Mouse (Mus musculus) heart, embryonic 15.5 days (tissue): Measurements from ENCODE around the gene Tspan14. TPM values are rescaled to one million over a fixed set of nuclear protein-coding genes. Genes with fewer than 3 reads are reported as not detected.

Source experiments
- ATAC-seq: fragments of 200-750 bp; cut with Nextera tagmentation; replicated peaks from 2 replicates; pipeline ENCODE4 v1.8.0; 2017; ENCODE audit warnings: low read depth, moderate TSS enrichment; ENCODE audit not compliant: insufficient number of reproducible peaks, insufficient read depth, low FRiP score
- H3K27ac ChIP-seq: fragments of 300-500 bp; sonication (generic); 2 replicates; pipeline ENCODE4 v1.5.1; 2015; ENCODE audit warnings: mild to moderate bottlenecking, inconsistent platforms
- H3K27me3 ChIP-seq: fragments of 300-500 bp; sonication (generic); 2 replicates; pipeline ENCODE4 v1.6.1; 2015; ENCODE audit warnings: inconsistent platforms
- H3K36me3 ChIP-seq: fragments of 300-500 bp; sonication (generic); 2 replicates; pipeline ENCODE4 v1.6.1; 2015; ENCODE audit warnings: mild to moderate bottlenecking, inconsistent platforms
- H3K4me1 ChIP-seq: fragments of 300-500 bp; sonication (generic); replicated peaks from 2 replicates; pipeline ENCODE4 v1.6.1; 2015; ENCODE audit warnings: inconsistent platforms
- H3K4me2 ChIP-seq: fragments of 300-500 bp; sonication (generic); 2 replicates; pipeline ENCODE4 v1.6.1; 2015; ENCODE audit warnings: inconsistent platforms, mild to moderate bottlenecking, moderate library complexity
- H3K4me3 ChIP-seq: fragments of 300-500 bp; sonication (generic); 2 replicates; pipeline ENCODE4 v1.5.1; 2015; ENCODE audit warnings: mild to moderate bottlenecking, inconsistent platforms
- H3K9ac ChIP-seq: fragments of 300-500 bp; sonication (generic); 2 replicates; pipeline ENCODE4 v1.6.1; 2015; ENCODE audit warnings: mild to moderate bottlenecking, inconsistent platforms
- H3K9me3 ChIP-seq: fragments of 300-500 bp; sonication (generic); replicated peaks from 2 replicates; pipeline ENCODE4 v1.6.1; 2016; ENCODE audit warnings: inconsistent platforms
- WGBS: fragments of 180-500 bp; shearing (Covaris S2); methylation state at CpG from one replicate; pipeline ENCODE4 v1.1.7; 2015; ENCODE audit warnings: mixed read lengths; 5-methylcytosine and 5-hydroxymethylcytosine counted together
- polyA plus RNA-seq: library from polyadenylated mRNA; unstranded; fragments of >200 nt; fragmentation: Nextera tagmentation; extraction: Ambion mirVana; gene quantifications from 2 replicates; pipeline ENCODE4 v1.2.1, GENCODE M21; 2015

Gene Tspan14
- polyA plus RNA-seq, 1 experiment from 2014 or later: 32.7 TPM

DNA sequence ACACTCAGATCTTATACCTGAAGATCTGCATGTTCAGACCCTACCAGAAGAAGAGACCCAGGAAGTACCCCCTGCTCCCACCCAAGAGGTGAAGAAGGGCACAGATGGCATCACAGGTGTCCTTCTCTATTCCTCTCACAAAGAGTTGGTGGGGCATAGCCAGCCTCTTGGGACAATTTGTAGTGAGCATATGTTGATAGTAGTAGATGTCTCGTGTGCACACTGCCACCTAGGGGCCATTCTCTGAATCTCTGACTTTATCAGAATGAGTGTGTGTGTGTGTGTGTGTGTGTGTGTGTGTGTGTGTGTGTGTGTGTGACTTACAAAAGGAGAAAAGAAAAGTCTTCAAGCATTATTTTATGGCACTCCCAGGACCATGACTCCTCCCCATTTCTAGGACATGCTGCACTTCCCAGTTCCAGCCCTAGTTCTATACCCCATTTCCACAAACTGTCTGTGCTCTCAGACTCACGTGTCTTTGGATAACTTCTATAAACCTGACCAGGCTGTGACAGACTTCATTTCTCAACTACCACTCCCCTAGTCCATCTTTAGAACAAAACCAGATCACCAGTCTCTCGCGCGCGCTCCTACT is 8.6 kb upstream of the Tspan14 start:
- 0 out of 2 replicates have a peak, but pooled peaks have one; percentile 23 for ATAC-seq
- H3K4me3 ChIP-seq: no peak overlapping the region
- no peaks in the 10 kb centered on the region for H3K27me3 ChIP-seq
- H3K36me3 ChIP-seq: no peaks in the 10 kb centered on the region
- no peak overlapping the region for H3K27ac ChIP-seq
- H3K4me1 ChIP-seq: peaks cover 3% of the 10 kb centered on the region; the same call in 1 of the 2 replicates
- no peak overlapping the region for H3K9ac ChIP-seq
- no peaks in the 10 kb centered on the region for H3K9me3 ChIP-seq
- WGBS: 71% methylated on average over 6 of the region's 6 CpGs
- no peak overlapping the region for H3K4me2 ChIP-seq

GRCm38 (mm10) chr14:40968051-40968450 is 1.4 kb upstream of the Tspan14 start:
- Histone ChIP-seq H3K9ac (no peak overlapping the region), H3K4me2 (peak overlapping the region; percentile 94)

GRCm38 (mm10) chr14:40967598-40967900 is 942 bp upstream of the Tspan14 start:
- Histone ChIP-seq H3K36me3 (no peaks in the 10 kb centered on the region), H3K9ac (peak overlapping the region; percentile 51)

More at GRCm38 (mm10) chr14:40968051-40968450, 1.4 kb upstream of the Tspan14 start:
- 0 out of 2 replicates have a peak overlapping the region, but pooled peaks have one; percentile 79 for H3K27ac ChIP-seq
- no peak for ATAC-seq
- WGBS: 80% methylated on average over 2 of the region's 2 CpGs
- H3K9me3 ChIP-seq: no peaks in the 10 kb centered on the region
- peaks cover 29% of the 10 kb centered on the region for H3K4me1 ChIP-seq
- peak overlapping the region; percentile 94; the same call in 1 of the 2 replicates for H3K4me3 ChIP-seq
- no peaks in the 10 kb centered on the region for H3K36me3 ChIP-seq
- H3K27me3 ChIP-seq: no peaks in the 10 kb centered on the region

GRCm38 (mm10) chr14:40966862-40967597 is 423 bp upstream of the Tspan14 start:
- peak; percentile 95 for ATAC-seq
- Histone ChIP-seq H3K27me3 (no peaks in the 10 kb centered on the region), H3K4me1 (peaks cover 36% of the 10 kb centered on the region), H3K4me3 (peak overlapping the region; percentile 94), H3K36me3 (no peaks in the 10 kb centered on the region), H3K4me2 (peak overlapping the region; percentile 94), H3K9ac (peak overlapping the region; percentile 92), H3K27ac (peak overlapping the region; percentile 92), H3K9me3 (no peaks in the 10 kb centered on the region)
- WGBS: under 1% methylated on average over 60 of the region's 62 CpGs

More at GRCm38 (mm10) chr14:40967598-40967900, 942 bp upstream of the Tspan14 start:
- Histone ChIP-seq H3K4me3 (peak overlapping the region; percentile 94), H3K27me3 (no peaks in the 10 kb centered on the region), H3K9me3 (no peaks in the 10 kb centered on the region), H3K27ac (peak overlapping the region; percentile 79), H3K4me2 (peak overlapping the region; percentile 94), H3K4me1 (peaks cover 30% of the 10 kb centered on the region)
- 5% methylated on average over 6 of the region's 6 CpGs for WGBS
- no peak for ATAC-seq

DNA sequence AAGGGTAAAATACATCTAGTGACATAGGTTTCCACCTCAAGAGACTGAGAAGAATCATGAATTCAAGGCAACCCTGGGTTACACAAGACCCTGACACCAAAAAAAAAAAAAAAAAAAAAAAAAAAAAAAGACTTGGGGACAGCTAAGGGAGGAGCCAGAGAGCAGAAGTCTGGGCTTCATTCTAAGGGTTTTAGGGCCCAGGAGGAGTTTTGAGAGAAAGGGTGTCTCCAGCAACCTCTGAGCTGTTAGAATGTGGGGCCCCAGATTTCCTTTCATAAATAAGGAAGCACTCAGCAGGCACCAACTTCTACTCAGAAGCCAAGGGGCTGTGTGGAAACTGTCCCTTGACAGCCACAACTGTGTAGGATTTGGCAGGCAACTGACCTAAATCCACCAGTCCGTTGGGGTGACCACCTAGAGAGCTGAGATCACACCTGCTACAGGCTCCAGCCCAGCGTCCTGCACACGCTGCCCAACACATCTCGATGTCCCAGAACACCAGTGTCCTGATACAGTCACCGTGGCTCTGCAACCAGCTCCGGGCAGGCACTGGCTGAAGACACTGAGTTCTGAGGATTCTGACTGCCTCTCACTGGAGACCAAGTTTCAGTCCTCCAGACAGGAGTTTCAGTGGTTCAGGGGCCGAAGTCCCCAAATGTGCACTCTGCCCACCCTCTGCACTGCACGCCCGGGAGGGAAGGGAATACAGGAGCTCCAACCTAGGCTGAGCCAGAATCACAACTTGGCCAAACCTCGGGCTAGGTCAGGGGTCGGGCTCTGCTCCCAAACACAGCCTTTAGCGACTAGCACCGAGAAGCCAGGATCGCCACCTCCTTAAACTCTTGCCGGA is 875 bp downstream of the Tspan14 start:
- peaks cover 40% of the 10 kb centered on the region for H3K4me1 ChIP-seq
- H3K36me3 ChIP-seq: no peaks in the 10 kb centered on the region
- H3K27ac ChIP-seq: peak overlapping the region; percentile 92
- H3K4me2 ChIP-seq: peak overlapping the region; percentile 94
- H3K9me3 ChIP-seq: no peaks in the 10 kb centered on the region
- no peaks in the 10 kb centered on the region for H3K27me3 ChIP-seq
- WGBS: 0% methylated on average over 15 of the region's 15 CpGs
- ATAC-seq: peak; percentile 0; the same call in 1 of the 2 replicates
- H3K4me3 ChIP-seq: peak overlapping the region; percentile 94
- peak overlapping the region; percentile 92 for H3K9ac ChIP-seq

- Histone ChIP-seq H3K27ac (no peak overlapping the region), H3K36me3 (no peaks in the 10 kb centered on the region), H3K4me2 (peak overlapping the region; percentile 94), H3K9me3 (no peaks in the 10 kb centered on the region), H3K27me3 (no peaks in the 10 kb centered on the region), H3K4me1 (peaks cover 47% of the 10 kb centered on the region), H3K4me3 (peak overlapping the region; percentile 94), H3K9ac (0 out of 2 replicates have a peak overlapping the region, but pooled peaks have one; percentile 92)
- no peak for ATAC-seq
These were observed 1.7 kb downstream of the Tspan14 start for GRCm38 (mm10) chr14:40964881-40965280.

DNA sequence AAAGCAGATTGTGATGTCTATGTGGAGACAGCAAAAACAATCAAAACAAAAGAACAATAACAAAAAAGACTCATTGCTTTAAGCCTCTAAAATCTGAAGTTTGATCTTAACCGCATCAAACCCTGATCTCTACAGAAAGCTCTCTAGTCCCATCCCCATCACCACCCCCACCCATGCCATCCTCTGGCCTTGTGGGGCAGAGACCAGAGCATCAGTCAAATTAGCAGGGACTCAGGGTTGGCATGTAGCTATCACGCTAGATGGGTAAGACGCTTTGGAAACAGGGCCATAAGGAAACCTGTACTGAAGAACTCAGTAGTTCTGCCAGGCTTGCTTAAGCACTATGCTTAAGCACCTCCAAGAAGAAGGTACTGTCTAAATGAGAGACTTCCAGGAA is 2.4 kb downstream of the Tspan14 start:
- peaks cover 54% of the 10 kb centered on the region for H3K4me1 ChIP-seq
- 95% methylated on average over 3 of the region's 3 CpGs for WGBS
- H3K27ac ChIP-seq: no peak overlapping the region
- H3K36me3 ChIP-seq: no peaks in the 10 kb centered on the region
- no peaks in the 10 kb centered on the region for H3K27me3 ChIP-seq
- peak overlapping the region; percentile 94 for H3K4me2 ChIP-seq
- H3K9ac ChIP-seq: no peak overlapping the region
- H3K4me3 ChIP-seq: peak overlapping the region; percentile 1; the same call in 1 of the 2 replicates
- no peak for ATAC-seq
- H3K9me3 ChIP-seq: no peaks in the 10 kb centered on the region

DNA sequence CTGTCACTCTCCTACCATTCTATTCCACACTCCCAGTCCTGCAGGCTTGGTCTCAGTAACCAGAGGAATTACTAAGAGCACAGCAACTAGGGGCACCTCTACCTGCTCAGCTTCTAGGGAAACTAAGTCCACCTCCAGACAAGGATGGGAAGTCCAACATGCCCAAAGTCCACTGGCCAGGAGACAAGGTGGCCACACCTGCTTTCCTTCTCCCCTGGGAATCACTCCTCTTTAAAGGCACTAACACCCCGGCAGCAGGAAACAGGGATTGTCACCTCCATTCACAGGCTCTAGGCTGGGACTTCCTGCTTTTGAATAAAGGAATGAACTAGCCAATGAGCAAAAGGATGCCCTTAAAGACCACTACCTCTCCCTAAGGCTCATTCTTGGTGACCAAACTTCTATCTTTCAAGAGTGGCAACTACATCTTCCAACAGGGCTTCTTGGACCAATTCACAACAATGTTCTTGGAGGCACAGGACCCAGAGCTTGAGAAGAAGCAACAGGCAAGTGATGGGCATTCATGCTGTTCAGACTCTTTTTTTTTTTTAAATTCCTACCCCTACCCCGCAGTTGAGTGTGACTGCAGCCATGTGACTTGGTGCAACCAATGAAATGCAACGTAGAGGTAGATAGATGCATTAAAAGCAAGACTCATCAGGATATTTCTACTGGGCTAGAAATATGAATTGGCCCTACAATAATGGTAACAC is 3.0 kb downstream of the Tspan14 start:
- no peaks in the 10 kb centered on the region for H3K36me3 ChIP-seq
- no peak overlapping the region for H3K27ac ChIP-seq
- no peaks in the 10 kb centered on the region for H3K9me3 ChIP-seq
- no peak for ATAC-seq
- no peaks in the 10 kb centered on the region for H3K27me3 ChIP-seq
- peaks cover 59% of the 10 kb centered on the region for H3K4me1 ChIP-seq
- H3K4me2 ChIP-seq: peak overlapping the region; percentile 94
- no peak overlapping the region for H3K9ac ChIP-seq
- WGBS: 55% methylated on average over 3 of the region's 3 CpGs
- peak overlapping the region; percentile 1; the same call in 1 of the 2 replicates for H3K4me3 ChIP-seq

- no peak for ATAC-seq
- Histone ChIP-seq H3K27me3 (no peaks in the 10 kb centered on the region), H3K4me3 (no peak overlapping the region), H3K27ac (peak overlapping the region; percentile 12; the same call in 1 of the 2 replicates), H3K9me3 (no peaks in the 10 kb centered on the region), H3K36me3 (no peaks in the 10 kb centered on the region), H3K4me1 (peaks cover 63% of the 10 kb centered on the region), H3K4me2 (0 out of 2 replicates have a peak overlapping the region, but pooled peaks have one; percentile 6), H3K9ac (no peak overlapping the region)
- whole genome bisulfite sequencing: 74% methylated on average over 11 of the region's 11 CpGs
These were observed 4.0 kb downstream of the Tspan14 start for GRCm38 (mm10) chr14:40962365-40963290.

DNA sequence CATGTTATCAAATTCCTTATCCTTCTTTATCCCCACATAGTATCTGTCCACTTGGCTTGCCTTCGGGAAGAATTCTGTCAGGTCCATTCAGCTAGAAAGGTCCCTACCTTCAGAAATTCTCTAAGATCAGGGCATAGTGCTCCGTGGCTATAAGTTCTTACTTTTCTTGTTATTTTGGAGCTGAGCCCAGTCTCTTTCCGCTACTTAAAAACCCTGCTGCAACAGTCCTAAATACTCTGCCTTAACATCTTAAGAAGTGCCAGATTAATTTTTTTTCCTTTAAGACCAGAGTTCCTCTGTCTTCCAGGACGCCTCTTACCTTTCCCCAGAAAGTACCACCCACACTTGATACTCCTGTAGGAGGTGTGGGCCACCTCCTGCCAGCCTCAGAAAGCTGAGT is 6.4 kb downstream of the Tspan14 start:
- H3K9me3 ChIP-seq: no peaks in the 10 kb centered on the region
- H3K36me3 ChIP-seq: no peaks in the 10 kb centered on the region
- no peak overlapping the region for H3K9ac ChIP-seq
- H3K27ac ChIP-seq: peak overlapping the region; percentile 82
- 34% methylated on average over 4 of the region's 4 CpGs for WGBS
- H3K4me1 ChIP-seq: peaks cover 75% of the 10 kb centered on the region
- H3K4me2 ChIP-seq: peak overlapping the region; percentile 14; the same call in 1 of the 2 replicates
- H3K27me3 ChIP-seq: no peaks in the 10 kb centered on the region
- H3K4me3 ChIP-seq: no peak overlapping the region
- ATAC-seq: no peak
